Mouse (Mus musculus) frontal cortex, postnatal 36 days (tissue): ENCODE results near the gene Pfn3.
A peak's percentile ranks its signal among the peaks of the same experiment; 100 is the strongest.

Experiments used
- DNase-seq, 2 experiments: peaks; one replicate each; pipeline ENCODE4 v3.0.0; 2022; ENCODE audit warnings: low spot score in 2 of 2

The Pfn3 gene

DNA sequence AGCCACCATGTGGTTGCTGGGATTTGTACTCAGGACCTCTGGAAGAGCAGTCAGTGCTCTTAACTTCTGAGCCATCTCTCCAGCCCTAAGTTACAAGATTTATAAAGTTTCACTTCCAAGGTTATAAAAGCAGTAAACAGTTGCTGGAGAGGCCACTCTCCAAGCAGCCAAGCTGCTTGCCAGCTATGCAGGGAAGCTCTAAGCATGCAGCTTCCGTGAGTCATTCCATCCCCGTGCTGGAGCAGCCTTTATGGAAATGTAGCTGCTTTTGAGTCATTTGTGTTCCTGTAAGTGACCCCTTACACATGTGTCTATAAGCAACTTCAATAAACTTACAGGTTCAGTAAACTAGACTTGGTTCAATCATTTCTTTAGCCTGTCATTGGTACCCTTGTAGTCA lies 15.5 kb upstream of the Pfn3 start:
- no peak for DNase-seq

DNA sequence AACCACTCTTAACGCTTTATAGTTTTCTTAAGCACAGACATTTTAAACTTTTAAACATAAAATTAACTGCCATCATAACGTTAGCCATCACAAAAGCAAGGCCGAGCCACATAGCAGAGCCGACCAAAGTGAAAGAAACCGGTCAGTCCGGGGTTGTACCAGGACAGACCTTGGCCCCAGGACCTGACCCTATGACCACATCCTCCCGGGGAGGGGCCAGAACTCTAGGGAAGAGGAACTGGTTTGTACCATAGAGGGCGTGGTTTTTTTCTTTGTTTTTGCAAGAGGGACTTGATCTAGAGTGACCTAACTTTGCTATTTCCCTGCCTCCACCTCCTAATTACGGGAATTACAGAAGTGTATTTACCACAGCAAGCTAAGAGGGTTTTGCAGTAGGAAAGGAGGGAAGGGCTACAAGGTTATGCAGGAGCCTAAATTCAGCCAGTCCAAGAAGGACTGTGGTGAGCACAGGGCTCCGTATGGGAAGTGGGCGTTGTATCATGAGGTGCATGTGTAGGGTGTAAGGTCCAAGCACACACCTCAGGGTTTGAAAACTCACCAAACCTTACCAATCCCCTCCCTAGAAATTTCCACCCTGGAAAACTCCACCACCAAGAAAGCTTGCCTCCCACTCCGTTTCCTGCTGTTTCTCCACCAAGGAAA lies 14.3 kb upstream of the Pfn3 start:
- no peak for DNase-seq

DNA sequence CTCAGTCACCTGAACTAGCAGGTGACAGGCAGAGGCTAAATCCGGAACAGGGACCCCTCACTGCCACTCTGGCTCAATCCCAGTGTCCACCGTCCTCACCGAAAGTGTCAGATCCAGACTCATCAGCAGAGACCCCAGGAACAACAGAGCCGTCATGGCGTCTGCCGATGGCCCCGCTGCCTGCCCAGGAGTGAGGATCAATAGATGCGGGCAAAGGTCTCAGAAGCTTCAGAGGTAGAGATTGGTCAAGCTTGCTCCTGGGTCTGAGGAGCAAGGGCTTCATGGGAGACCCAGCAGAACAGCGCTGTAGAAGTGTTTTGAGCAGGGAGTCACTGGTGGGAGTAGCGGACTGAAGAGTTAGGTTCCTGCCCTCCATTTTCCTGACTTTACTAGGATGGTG lies 11.6 kb upstream of the Pfn3 start, which contains the start of gene F12:
Gene F12, minus strand, starts transcription at position 181 of the 400 bp plus-strand sequence.
- no peak for DNase-seq

DNA sequence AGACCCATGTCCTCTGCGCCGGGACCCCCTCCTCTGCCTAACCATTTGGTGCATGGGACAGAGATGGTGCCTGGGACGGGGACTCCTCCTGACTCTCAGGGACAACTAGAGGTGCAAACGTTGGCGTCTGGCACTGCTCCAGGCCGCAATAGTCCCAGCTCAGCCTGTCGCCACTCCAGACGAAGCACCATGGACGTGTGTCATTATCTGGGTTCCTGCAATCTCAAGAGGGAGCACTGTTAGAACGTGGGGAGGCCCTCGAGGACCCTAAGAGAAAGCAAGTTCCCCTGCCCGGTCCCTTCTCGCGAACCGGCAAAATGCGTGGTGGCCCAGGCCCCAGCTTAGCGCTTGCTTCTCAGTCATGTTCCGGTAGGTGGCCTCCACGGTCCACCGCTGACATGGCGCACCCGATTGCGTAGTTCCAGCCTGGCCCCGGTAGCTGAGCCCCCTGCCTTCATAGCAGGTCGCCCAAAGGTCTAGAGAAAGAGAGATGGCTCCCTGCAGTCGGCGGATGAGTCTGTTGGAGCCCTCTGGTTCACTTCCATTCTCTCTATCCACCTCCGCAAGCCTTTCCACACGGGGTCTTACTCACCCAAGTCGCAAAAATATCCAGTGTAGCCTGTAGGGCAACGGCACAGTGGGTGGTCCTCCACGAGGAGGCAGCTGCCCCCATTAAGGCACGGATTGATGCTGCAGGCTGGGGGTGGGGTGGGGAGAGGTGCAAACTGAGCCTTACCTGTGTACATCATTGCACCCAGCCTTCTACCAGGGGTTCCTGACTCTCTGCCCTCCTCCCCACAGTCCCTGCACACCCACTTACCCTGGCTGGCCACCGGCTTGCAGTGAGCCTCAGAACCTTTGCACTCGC lies 6.1 kb upstream of the Pfn3 start:
- DNase-seq: peak; percentile 45 to 77

DNA sequence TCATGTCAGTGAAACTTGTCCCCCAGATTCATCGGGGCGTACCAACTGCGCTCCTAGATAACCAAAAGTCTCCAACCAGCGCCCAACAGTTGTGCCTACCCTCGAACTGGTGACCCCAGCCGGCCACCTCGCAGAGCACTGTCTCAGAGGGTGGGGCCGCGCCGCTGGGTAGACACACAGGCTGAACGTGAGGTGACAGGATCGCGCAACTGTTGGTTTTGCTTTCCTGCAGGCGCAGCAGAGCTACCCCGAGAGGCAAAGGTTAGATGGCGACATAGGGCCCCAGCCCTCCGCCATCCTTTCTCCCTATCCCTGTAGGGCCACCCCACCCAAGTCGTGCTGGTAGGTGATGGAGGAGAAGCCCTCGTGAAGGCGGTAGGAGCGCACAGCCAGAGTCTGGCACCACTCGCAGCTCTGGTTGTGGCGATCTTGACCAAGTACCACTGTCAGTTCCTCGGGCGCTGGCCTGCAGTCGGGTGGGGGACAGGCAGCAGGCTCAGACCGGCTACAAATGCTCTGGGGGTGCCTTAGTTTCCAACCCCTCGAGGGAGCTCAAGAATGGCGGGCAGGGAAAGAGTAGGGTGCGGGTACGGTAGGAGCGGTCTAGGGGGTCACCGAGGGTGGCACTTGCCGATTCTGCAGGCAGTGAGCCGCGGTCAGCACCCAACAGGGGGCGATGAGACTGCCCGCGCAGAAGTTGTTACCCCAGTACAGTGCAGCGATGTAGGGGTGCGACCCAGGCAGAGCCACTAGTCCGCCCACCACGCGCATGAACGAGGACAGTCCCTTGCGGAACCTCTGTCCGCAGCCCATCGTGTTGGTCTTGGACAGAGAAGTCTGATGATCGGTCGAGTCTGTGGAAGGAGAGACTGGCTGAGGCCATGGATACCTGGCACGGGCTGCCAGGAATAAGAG lies 5.2 kb upstream of the Pfn3 start:
- no peak for DNase-seq

DNA sequence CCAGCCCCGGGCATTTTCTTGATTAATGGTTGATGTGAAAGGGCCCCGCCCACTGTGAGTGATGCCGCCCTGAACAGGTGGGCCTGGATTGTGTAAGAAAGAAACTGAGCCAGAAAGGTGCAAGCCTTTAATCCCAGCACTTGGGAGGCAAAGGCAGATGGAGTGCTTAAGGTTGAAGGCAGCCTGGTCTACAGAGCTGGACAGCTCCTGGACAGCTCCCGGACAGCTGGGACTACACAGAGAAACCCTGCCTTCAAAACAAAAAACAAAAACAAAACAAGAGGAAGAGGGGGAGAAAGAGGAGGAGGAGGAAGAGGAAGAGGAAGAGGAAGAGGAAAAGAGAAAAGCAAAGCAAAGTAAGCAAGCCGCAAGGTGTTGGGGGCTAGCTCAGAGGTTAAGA lies 4.1 kb upstream of the Pfn3 start:
- DNase-seq: no peak

DNA sequence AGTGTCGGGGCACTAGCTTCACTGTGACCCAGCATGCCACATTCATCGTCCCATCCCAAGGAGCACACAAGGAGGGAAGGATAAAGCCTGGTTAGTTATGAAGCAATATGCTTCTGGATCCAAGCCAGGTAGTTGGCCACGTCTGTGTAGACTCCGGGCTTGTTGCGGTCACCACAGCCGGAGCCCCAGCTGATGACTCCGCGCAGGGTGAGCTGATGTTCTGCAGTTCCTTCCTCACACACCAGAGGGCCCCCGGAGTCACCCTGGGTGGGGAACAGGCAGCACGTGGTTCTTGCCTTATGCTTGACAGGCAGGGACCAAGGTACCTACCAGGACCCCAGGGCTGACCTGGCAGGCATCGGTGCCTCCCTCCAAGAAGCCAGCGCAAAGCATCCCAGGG lies 3.0 kb upstream of the Pfn3 start:
- DNase-seq: peak; percentile 85 to 87

DNA sequence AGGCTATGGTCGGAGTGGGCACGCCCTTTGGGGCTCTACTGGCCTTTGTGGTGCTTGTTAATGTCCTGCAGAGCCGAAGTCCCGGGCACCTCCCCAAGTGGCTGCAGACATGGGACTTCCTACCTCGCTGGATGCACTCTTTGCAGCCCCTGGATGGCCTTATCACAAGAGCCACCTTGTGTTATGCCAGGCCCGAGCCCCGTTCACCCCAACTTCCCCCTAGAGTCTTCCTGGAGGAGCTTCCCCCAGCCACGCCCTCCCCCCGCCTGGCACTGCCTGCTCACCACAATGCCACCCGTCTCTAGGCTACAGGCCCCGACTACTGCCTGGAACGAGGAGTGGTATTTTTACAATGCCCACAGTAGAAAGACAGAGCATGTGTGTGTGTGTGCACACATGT lies 1.7 kb downstream of the Pfn3 start:
- no peak for DNase-seq

DNA sequence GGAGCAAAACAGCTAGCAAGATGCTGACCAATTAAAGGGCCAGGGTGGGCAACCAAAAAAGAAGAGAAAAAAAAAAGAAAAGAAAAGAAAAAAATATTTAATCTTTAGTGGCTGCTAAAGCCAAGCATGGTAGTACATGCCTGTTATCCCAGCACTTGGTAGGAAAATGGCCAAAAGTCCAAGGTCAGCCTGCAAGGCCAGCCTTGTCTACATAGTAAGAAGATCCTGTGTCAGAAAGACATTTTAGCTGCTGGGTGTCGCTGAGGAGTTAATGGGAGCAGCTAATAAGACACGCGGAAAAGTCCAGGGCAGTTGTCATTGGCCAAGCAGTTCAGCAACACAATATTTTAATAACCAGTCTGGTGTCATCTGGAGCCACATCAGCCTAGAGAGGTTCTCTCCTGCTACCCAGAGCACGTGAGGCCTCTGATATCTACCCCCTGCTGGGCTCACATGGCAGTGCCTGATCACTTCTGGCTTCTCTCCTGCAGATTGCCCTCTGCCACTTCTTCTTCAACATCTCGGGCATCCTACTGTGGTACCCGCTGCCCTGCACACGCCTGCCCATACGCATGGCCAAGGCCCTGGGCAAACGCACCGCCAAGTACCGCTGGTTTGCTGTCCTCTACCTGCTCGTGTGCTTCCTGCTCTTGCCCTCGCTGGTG lies 2.3 kb downstream of the Pfn3 start:
- no peak for DNase-seq

DNA sequence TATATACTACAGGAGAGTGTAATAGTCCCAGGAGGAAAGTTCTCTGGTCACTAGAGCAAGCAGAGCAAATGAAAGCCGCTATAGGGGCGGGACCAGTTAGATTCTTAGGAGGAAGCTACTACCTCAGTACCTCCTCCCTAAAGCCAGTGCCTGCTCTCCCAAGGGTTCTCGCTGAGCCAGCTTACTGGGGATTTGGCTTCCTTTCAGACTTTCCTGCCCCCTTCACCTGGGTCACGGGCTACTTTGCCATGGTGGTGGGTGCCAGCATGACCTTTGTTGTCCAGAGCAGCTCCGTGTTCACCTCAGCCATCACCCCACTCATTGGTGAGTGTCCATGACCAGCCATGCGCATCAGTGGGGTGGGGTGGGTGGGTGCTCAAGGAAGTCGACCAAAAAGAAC lies 3.2 kb downstream of the Pfn3 start:
- DNase-seq: no peak

DNA sequence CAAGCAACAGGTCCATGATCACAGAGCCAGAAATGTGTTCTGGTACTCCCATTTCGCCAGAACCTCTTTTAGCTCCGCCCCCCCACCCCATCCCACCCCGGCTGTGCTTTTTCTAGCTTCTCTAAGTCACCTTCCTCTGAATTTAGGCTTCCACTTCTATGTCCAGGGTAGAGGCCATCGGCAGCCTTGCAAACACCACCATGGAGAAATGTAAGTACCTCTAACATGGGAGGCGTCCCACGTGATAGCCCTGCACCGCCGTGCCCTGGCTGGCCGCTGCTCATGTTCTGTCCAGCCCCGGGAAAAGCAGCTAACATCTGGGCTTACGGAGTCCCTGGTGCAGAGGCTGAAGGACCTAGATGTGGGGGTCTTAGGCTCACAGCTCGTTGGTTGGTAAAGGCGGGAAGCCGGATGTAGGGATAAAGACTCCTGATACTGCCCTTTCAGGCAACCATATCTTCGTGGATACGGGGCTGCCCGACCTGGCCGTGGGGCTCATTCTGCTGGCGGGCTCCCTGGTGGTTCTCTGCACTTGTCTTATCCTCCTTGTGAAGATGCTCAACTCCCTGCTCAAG lies 6.4 kb downstream of the Pfn3 start:
- DNase-seq: no peak

DNA sequence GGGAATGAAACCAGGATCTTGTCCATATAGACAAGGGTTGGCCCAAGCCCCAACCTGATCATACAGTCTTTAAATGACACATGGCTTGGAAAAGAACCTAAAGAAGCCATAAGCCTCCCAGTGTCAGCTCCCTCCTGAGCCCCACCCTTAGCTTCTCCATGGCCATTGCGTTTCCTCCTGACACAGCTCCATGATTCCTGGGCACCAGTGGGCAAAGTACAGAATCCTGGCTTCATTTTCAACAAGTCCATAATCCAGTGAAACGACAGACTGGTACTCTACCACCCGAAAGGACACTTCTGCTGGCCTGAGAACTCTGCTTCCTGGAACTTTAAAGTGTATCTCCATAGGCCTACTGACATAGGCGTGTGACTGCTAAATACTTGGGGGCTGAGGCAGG lies 7.7 kb downstream of the Pfn3 start:
- no peak for DNase-seq

DNA sequence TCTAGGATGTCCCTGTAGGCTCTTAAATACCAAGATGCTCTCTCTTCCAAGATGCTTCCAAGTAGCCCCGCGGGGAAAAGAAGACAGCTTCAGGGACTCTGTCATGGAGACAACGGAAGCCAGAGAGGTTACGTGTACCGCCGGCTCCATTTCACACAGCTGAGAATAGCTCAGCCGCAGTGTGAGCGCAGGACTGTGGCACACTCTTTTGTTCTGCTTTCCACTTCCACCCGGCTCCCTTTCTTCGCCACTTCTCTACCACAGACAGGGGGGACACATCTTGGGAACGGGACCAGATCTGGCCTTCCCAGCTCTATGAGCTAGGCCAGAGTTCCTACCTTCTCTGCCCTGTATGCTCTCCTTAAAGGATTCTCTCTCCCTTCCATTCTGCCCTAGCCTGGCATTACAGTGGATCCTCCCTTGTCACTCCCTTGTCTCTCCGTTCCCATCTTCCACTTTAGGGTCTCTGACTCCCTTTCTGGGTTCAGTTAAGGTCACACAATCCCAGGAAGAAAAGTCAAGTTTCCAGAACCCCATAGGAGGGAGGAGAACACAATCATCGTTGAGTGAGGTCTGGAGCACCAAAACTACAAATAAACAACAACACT lies 9.1 kb downstream of the Pfn3 start:
- no peak for DNase-seq

DNA sequence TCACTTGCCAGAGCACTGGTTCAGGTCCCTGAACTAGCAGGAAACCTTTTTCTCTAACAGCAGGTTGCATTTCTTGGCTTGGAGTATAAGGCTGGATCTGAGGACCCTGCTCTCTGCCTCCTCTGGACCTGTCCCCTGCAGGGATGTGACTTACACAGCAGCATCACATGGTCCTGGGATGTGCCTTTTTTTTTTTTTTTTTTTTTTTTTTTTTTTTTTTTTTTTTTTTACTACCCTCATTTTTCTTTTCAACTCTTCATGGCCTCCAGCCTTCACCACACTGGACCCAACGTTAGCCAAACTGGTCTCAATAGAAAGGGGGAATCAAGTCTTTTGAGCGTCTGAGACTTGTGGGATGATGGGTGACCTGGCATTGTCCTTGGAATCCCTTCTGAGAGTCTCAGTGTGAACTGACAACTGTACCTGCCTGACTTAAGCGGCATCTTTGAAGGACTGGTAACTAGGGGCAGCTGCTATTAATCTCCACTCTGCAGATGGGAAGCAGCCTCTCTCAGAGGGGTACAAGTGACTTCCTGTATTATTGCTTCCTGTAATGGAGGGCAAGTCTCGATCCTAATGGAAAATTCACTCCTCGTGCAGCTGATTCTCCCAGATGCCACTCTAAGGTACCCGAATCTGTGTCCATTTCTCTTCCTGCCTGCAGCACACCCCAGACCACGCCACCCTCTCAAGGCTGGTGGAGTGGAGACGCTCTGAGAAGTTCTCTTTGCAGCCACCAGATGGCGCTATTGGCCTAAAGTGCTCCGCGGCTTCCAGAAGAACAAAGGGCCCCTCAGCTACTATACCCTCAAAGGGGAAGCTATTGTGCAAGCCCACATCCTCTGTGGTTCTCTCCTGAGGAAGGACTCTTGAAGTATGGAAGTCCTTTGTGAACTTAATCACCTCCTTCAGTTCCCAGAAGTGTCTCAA lies 9.9 kb downstream of the Pfn3 start:
- DNase-seq: peak; percentile 73 to 84

DNA sequence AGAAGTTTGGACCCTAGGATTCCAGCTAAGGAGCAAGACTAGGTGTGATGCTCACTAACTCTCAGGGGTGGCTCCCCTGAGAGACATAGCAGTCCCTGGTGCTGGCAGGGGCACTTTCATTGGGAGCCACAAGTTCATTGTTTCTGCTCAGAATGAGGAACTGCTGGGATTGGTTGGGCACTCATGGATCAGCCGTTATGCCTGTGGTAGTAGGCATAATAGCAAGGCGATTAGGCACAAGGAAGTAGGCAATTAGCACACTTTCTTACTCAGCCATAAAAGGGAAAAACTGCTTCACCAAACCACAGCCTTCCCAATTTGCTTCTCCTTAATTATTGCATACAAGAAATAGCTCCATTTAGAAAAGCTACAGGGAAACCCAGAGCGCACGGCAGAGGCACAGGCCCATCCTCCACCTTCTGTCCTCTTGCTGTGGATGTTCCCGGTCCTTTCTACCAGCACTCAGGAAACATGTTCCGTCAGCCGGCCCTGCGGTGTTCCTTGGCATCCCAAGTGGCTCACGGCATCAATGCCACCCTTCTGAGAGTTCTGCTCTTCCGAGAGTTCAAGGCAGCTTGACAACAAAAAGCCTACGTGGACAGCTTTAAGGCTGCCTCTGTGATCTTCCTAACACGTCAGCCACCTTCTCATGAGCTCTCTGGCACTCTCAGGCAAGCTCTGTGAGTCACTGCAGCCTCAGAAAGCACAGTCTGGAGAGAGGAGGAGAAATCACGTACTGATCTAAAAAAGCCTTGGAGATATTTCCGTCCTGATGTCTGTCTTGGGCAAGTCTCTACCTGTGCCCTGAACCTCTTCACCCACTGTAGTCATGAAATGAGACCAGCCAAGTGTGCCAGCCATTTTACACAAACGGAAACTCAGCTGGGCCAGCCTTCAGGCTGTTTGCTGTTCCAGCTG lies 10.8 kb downstream of the Pfn3 start:
- peak; percentile 57 to 77 for DNase-seq

DNA sequence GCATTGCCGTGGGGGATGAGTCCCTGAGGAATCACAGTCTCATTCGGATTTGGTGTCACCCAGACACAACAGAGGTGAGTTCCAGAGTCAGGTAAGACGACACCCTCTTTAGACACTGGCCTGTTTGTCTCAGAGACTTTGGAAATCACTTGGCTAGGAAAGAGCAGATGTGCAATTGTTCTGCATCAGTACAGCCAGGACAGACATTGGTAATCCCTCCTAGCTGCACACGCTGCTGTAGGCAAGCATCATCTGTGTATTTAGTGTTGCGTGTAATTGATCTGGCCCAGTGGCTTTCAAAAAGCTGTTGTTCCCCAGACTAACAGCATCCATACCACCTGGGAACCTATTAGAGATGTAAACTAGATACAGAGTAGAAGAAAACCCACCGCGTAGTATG lies 11.8 kb downstream of the Pfn3 start:
- DNase-seq: no peak

DNA sequence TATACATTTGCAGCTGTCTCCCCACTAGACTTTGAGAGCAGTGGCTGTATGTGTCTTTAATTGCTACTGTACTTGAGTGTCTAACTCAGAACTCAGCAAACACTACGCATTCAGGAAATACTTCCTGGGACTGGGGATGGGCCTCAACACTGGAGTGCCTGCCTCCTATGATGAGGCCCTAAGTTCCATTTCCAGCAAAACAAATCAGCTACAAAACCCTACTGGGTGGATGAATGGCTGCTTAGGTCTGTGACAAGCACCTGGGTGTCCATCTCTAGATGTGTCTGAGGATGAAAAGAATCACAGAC lies 15.0 kb downstream of the Pfn3 start:
- DNase-seq: no peak

DNA sequence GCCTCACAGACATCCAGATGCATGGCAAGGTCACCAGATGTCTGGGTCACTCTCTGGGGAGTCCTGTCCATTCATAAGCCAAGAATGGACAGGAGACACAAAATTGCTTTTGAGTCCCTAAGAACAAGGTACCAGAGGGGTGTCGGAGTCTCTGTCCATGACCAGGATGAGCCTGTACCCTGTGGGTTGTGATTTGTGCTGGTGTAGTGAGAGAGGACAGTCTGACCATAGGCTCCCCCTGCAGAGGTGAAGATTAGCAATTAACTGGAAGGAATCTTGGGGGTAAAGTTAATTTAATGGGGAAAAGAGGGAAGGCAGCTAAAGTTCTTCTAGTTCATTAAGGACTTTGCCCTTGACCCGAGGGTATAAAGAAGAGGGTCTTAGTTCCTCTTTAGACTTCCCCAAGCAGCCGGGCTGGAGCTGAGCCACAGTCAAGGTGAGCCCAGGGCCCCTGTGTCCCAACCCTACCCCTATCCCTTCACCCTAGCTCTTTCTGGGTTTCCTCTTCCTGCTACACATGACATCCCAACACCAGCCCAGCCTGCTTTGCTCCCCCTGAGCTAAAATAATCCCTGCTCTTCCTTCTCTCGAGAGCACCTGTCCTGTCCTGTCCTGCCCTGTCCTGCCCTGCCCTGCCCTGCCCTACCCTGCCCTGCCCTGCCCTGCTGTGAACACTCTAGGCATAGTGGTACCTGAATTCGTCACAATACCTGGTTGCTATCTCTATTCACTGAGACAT lies 15.6 kb downstream of the Pfn3 start:
- DNase-seq: no peak
